Mouse (Mus musculus) erythroid progenitor cell, adult 5-6 weeks (primary cell): ENCODE measurements around the gene Gtpbp1. TPM values are rescaled to one million over a fixed set of nuclear protein-coding genes. Genes with fewer than 3 reads are reported as not detected.

Source experiments
- ATAC-seq: replicated peaks from 2 replicates; pipeline ENCODE4 v1.8.0; 2016; ENCODE audit warnings: moderate number of reproducible peaks, mild to moderate bottlenecking, moderate TSS enrichment, inconsistent platforms; ENCODE audit not compliant: poor library complexity, low FRiP score, severe bottlenecking
- total RNA-seq, 2 experiments: library from RNA; stranded (forward) in 1 of 2; stranded (reverse) in 1 of 2; fragments of 150-400 nt in 1 of 2; fragments of 186-747, 209-891 nt in 1 of 2; gene quantifications; 2 replicates each; pipeline versions ENCODE4 v1.2.3 to v1.2.4; 2015 to 2017; ENCODE audit warnings: low replicate concordance in 2 of 2

Gtpbp1 gene
- total RNA-seq, 2 experiments from 2014 or later, result 43.6 to 64.1 TPM

DNA sequence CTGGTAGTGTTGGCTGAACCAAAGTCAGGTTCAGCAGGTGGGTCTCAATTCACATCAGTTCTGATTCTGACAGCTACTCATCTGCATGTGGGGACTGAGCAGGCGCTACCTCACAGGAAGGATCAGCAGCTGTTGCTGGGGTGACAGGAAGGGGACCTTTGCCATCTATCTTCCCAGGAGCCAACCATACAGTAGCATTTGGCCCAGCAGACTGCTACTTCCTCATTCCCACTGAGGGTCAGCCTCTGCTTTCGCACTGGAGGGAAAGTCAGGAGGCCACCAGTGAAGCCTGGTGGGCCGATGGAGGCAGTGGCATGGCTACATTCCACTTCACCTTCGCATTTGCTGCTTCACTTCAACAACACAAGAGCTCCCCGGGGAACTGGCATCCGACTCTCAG, 77.7 kb downstream of the Gtpbp1 start:
- no peak for ATAC-seq

DNA sequence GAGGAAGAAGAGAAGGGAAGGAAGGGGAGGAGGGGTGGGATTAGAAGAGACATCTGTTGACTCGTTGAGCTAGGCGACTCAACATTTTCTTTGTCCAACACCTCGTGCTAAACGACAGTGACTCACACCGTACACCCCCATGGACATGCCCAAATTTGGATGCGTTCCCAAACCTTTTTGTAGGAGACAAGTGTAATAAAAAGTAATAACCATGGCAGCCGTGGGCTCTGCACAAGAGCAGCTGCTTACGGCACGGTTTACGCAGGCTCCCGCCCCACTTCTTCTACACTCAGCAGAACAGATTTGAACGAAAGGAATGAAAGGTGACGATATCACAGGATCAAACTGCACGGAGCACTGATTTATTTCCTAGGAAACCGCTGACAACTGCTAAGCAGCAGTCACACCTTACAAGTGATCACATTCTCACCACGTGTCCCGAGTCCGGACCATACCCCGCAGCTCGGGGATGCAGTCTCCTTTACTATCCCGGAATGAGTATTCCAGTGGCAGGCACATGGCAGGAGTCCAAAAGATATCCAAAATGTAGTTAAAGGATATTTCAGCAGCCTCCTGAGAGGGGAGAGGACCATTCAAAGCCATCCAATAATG, 80.1 kb downstream of the Gtpbp1 start:
- no peak for ATAC-seq

Other genes starting within 250 kb of the Gtpbp1 start
- gene Csnk1e, start 235.3 kb upstream of the Gtpbp1 start, total RNA-seq (2015; ENCODE audit: low replicate concordance), result 6.8 and 18.9 TPM in 2 replicates
- 2.1 and 2.9 TPM in 2 replicates for gene Csnk1e, start 235.3 kb upstream of the Gtpbp1 start, total RNA-seq (2017; ENCODE audit: low replicate concordance)
- gene Kcnj4, start 185.6 kb upstream of the Gtpbp1 start, total RNA-seq (2015; ENCODE audit: low replicate concordance), result not detected in 2 replicates
- gene Kcnj4, start 185.6 kb upstream of the Gtpbp1 start, total RNA-seq (2017; ENCODE audit: low replicate concordance), result not detected in 2 replicates
- gene Kdelr3, start 174.4 kb upstream of the Gtpbp1 start, total RNA-seq (2015; ENCODE audit: low replicate concordance), result 1.1 TPM in 1 of 2 replicates, not detected in the other
- gene Kdelr3, start 174.4 kb upstream of the Gtpbp1 start, total RNA-seq (2017; ENCODE audit: low replicate concordance), result not detected in 2 replicates
- gene Ddx17, start 144.1 kb upstream of the Gtpbp1 start, total RNA-seq (2015; ENCODE audit: low replicate concordance), result 117 and 144 TPM in 2 replicates
- 145 and 216 TPM in 2 replicates for gene Ddx17, start 144.1 kb upstream of the Gtpbp1 start, total RNA-seq (2017; ENCODE audit: low replicate concordance)
- 15.5 TPM in 1 of 2 replicates, not detected in the other for gene Dmc1, start 85.7 kb upstream of the Gtpbp1 start, total RNA-seq (2015; ENCODE audit: low replicate concordance)
- 1.0 TPM in 1 of 2 replicates, not detected in the other for gene Dmc1, start 85.7 kb upstream of the Gtpbp1 start, total RNA-seq (2017; ENCODE audit: low replicate concordance)
- gene Fam227a, start 31.9 kb upstream of the Gtpbp1 start, total RNA-seq (2015; ENCODE audit: low replicate concordance), result 3.2 TPM in 1 of 2 replicates, not detected in the other
- 4.4 and 8.6 TPM in 2 replicates for gene Fam227a, start 31.9 kb upstream of the Gtpbp1 start, total RNA-seq (2017; ENCODE audit: low replicate concordance)
- 3.6 and 6.3 TPM in 2 replicates for gene Cby1, start 31.6 kb upstream of the Gtpbp1 start, total RNA-seq (2015; ENCODE audit: low replicate concordance)
- gene Cby1, start 31.6 kb upstream of the Gtpbp1 start, total RNA-seq (2017; ENCODE audit: low replicate concordance), result 13.0 and 15.4 TPM in 2 replicates
- 70.8 and 73.9 TPM in 2 replicates for gene Tomm22, start 20.0 kb upstream of the Gtpbp1 start, total RNA-seq (2015; ENCODE audit: low replicate concordance)
- gene Tomm22, start 20.0 kb upstream of the Gtpbp1 start, total RNA-seq (2017; ENCODE audit: low replicate concordance), result 54.8 and 62.5 TPM in 2 replicates
- 17.7 and 18.4 TPM in 2 replicates for gene Josd1, start 2.9 kb upstream of the Gtpbp1 start, total RNA-seq (2015; ENCODE audit: low replicate concordance)
- 17.3 and 27.6 TPM in 2 replicates for gene Josd1, start 2.9 kb upstream of the Gtpbp1 start, total RNA-seq (2017; ENCODE audit: low replicate concordance)
- 29.6 and 34.0 TPM in 2 replicates for gene Sun2, start 51.7 kb downstream of the Gtpbp1 start, total RNA-seq (2015; ENCODE audit: low replicate concordance)
- 56.9 and 67.4 TPM in 2 replicates for gene Sun2, start 51.7 kb downstream of the Gtpbp1 start, total RNA-seq (2017; ENCODE audit: low replicate concordance)
- gene Dnal4, start 87.0 kb downstream of the Gtpbp1 start, total RNA-seq (2015; ENCODE audit: low replicate concordance), result 1.8 TPM in 1 of 2 replicates, not detected in the other
- gene Dnal4, start 87.0 kb downstream of the Gtpbp1 start, total RNA-seq (2017; ENCODE audit: low replicate concordance), result 0.30 and 1.7 TPM in 2 replicates
- not detected in 2 replicates for gene Nptxr, start 113.9 kb downstream of the Gtpbp1 start, total RNA-seq (2015; ENCODE audit: low replicate concordance)
- gene Nptxr, start 113.9 kb downstream of the Gtpbp1 start, total RNA-seq (2017; ENCODE audit: low replicate concordance), result 0.53 TPM in 1 of 2 replicates, not detected in the other
- gene Npcd, start 143.4 kb downstream of the Gtpbp1 start, total RNA-seq (2015; ENCODE audit: low replicate concordance), result not detected in 2 replicates
- gene Npcd, start 143.4 kb downstream of the Gtpbp1 start, total RNA-seq (2017; ENCODE audit: low replicate concordance), result not detected in 2 replicates
- gene Cbx6, start 143.8 kb downstream of the Gtpbp1 start, total RNA-seq (2015; ENCODE audit: low replicate concordance), result 13.8 and 20.2 TPM in 2 replicates
- 21.8 and 38.9 TPM in 2 replicates for gene Cbx6, start 143.8 kb downstream of the Gtpbp1 start, total RNA-seq (2017; ENCODE audit: low replicate concordance)
- gene Apobec3, start 200.8 kb downstream of the Gtpbp1 start, total RNA-seq (2015; ENCODE audit: low replicate concordance), result 229 and 314 TPM in 2 replicates
- 185 and 259 TPM in 2 replicates for gene Apobec3, start 200.8 kb downstream of the Gtpbp1 start, total RNA-seq (2017; ENCODE audit: low replicate concordance)